Mouse (Mus musculus): ENCODE data around the gene Sh3d19.

Sh3d19 gene

DNA sequence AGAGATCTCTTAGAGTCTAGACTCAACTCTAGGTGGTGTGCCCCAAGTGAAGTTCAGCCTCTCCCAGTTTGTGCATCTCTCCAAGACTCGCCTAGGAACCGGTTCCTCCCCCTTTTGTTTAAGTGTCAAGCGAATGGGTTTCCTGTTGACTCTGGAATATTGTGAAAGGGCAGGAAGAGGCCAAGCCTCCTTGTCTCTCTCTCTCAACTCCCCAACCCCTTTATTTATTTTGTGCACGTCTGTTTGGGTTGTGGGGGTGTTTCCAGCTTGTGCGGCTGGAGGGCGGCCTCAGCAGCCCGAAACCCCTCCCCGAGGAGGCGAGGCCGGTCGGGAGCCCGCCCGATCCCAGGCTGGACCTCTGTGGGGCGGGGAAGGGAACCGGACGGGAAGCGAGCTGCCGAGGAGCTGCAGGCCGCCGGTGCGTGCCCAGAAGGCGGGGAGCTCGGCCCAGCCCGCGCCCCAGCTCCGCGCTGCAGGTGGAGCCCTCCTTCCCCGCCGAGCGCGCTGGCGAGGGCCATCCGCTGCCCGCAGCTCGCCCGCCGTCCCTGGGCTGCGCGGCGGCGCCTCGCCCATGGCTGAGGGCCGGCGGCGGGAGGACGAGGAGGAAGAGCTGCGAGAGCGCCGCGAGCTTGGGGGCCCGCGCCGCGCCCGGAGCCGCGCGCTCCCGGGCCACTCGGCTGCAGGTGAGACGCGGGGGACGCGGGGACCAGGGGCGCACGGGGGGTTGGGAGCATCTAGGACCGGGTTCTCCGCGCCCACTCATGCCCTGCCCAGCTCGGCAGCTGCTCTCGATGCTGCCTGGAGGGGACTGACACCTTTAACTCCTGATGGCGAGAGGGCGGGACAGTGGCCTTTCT lies at the start of gene Sh3d19:
Gene Sh3d19, plus strand, starts transcription at position 368 of the 857 bp plus-strand sequence.
- peak; percentile 86 for DNase-seq

DNA sequence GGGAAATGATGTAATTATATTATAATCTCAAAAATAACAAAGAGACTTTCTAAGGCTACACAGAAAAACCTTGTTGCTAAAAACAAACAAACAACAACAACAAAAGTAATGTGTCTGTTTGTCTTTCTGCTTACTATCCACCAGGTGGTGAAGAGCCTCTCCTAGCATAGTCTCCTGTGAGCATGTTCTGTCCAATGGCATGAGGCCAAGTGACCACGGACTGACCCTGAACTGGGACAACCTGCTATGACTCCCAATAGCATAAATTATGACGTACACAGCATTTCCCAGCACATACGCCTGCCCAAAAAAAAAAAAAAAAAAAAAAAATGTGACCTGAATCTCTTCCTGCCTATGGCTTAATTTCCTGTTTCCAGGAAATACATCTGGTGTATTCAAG lies 48.6 kb upstream of the Sh3d19 start:
- peak; percentile 60 for DNase-seq

DNA sequence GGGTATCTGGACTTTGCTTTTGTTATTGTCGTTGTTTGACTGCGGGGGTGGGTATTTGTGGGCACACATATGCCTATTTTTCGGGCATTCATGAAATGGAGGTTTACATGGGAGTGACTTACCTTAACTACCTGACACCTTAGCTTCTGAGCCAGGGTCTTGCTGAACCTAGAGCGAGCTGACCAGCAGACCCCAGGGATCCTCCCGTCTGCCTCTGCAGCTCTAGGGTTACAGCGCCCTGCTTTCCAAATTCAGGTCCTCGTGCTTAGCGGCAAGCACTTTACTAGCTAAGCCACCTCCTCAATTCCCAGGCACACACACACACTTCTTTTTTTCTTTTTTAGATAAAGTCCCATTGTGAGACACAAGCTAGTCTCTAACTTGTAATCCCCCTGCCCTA lies 47.6 kb upstream of the Sh3d19 start:
- no peak for DNase-seq

DNA sequence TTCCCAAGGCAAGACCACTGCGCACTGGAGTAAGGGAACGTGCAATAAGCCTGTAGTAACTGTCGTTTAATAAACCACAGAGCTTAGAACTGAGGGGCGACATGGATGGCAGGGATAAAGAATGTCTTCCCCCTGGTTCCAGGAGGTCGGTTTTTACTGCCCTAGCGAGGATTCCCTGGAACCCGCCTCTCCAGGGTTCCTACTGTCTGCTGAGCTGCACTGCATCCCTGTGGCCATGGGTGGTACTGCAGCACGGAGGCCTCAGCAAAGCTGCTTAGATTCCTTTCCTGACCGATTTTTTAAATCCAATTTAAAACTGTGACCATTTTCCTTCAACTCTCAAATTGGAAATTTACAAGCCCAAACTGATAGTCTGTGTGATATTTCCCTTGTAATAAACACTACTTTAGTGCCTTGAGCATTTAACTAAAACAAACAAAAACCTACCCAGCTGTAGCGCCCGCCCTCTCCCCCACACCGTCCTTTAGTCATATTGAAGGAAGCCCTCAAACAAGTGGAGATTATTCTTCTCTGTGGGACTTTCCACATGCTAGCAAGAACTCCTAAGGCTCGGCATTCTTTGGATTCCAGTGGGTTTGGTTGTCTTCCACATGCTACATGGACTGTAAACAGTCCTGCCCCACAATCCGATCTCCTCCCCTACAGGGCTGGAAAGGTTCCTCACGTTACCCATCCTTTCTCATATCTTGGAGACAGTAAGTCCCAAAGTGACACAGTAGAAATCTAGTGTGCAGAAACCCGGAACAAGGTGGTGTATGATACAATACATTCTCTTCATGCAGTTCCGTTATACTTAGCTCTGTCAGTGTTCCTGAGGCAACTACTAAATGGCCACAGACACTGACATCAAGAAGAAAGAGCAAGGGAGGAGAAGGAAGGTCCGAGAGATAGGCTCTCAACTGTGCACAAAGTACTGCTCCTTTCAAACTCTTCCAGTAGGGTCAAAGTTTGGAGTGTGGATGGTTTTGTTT lies 46.7 kb upstream of the Sh3d19 start:
- peak; percentile 85 for DNase-seq

DNA sequence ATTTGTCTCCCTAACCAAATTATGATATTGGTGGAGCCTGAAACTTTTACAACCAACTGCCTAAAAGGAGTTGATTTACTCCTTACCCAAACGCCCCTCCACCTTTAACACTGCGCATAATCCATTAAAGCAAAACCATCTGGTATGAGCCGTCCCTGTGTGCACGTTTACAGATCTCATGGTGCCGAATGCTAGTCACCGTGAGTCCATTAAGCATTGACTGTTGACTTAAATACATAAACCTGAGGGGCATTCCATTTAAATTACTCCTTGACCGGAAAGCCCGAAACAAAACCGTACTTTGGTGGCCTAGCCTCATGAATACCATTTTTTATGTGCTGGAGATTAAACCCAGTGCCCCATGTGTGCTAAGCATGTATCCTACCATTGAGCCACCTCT lies 43.6 kb upstream of the Sh3d19 start:
- no peak for DNase-seq

DNA sequence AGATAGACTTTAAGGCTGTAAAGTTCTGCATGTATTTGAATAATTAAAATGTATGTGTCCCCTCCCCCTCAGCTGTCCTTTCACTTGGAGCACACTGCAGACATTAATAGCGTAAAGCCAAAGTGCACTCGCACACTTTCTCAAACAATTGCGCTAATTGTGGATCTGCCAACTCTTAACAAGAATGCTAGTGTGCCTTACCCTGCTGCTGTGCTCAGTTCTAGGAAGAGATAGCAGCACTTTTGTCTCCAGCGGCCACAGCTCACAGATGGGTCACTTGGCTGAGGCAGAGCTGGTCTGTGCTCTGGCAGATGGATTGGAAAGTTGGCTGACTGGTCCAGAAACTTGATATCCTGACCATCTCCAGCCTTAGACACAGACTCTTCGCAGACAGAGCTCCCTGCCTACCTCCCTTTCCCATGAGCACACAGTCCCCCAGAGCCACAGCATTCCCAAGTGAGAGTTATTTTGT lies 42.7 kb upstream of the Sh3d19 start:
- DNase-seq = no peak

DNA sequence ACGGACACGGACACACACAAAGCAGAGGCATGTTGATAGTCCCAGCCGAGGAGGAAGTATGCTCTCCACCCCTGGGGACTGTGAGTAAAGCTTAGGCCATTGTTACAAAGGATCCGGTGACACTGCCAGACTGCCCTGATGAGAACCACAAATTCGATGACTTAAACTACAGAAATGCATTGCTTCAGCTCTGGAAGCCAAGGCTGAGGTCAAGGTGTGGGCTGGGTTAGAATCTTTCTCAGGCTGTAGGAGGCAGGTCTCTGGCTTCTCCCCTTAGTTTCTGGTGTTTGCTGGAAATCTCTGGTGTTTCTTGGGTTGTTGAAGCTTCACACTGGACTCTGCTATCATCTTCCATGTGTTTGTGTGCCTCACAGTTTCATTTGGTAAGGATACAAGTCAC lies 41.2 kb upstream of the Sh3d19 start:
- no peak for DNase-seq

DNA sequence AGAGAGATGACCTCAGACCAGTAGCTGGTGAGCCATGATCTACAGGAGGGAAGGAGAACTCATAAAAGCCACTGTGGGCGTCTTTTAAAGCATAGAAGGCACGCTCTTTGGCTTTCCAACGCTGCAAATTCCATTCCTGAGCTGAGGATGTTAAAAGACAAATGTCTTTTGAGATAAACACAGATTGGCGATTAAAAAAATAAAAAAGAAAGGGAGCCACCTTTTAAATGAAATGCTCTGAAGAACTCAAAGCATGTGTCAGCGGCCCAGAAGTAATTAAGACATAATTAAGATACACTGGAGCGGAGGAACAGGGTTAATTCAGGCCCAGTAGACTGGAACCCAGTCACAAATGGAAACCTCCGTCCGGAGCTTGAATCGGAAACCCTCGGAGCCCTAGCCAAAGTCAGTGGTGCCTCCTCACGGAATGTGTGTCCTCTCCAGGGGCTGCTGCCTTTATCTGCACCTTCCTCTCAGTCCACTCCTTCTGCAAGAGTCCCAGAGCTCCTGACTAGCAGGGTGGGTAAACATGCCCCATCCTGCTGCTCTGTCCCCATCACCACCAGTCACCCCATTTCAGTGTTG lies 40.1 kb upstream of the Sh3d19 start:
- no peak for DNase-seq

DNA sequence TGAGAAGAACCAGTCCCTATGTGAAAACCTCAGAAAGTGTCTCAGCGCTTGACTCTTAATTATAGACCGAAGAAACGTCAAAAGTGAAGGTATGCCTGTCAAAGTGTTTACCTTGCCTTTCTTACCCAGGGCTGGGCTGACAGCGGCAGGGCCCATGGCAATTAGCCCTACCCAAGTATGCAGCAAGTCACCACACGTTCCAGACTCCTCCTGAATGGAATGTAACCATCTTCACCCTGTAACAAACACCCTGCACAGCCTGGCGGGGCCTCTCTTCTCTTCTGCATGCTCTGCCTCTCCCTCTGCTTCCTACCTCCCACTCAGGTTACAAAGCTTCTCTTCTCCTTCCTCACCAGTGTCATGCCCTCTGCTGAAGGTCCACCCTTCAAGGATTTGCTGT lies 39.0 kb upstream of the Sh3d19 start:
- DNase-seq = no peak

DNA sequence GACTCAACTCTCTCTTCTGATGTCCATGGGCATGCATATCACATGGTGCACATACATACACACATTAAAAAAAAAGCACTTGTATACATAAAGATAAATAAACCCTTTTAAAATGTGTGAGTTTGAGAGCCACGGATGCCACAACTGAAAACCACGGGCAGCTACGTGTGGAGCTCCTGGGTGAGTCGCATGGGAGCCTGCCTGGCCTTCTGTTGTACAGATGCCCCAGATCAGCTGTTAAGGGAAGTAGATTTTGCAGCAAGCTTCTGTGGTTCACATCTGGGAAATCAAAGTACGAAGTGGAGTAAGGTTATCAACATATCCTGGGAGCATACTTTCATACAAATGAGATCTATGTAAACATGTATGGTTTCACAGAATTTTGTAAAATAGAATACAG lies 37.3 kb upstream of the Sh3d19 start:
- no peak for DNase-seq

DNA sequence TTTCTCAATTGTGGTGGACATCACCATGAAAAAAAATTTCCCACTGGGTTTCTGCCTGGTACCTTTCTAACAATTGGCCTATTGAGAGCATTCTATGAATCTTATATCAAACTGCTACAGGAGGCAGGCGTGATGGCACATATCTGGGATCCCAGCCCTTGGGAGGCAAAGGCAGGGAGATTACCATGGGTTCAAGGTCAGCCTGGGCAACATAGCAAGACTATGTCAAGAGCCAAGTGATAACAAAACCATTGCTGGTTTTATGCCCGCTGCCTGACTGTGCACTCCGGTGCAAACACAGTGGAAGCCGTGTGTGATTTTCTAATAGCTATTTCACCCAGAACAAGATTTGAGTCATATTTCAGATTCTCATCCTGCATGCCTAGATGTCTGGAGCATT lies 20.0 kb upstream of the Sh3d19 start:
- DNase-seq = no peak

DNA sequence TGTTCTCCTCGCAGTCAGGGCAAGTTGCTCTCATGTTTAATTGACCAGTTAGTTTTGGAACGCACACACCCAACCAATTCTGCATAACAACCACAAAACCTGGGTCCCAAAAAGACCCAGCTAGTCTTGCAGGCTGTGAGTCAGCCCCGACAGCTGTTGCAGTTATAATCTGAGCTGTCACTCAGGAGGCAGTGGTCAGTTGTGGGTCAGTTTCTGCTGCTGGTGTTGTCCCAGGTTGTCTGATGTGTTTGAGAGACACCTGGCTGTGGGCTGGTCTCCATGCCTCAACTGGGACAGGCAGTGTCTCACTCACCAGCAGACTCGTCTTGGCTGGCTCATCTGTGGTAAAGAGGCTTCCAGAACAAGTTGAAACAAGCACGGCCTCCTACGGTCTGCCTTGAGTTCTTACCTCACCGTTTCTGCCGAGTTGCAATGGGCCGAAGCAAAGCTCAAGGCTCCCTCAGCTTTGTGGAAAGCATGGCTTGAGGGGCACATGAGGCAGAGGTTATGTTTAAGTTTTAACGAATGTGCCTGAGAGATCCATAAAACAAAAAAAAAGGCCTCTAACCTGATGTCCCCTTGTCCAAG lies 18.1 kb upstream of the Sh3d19 start:
- no peak for DNase-seq

DNA sequence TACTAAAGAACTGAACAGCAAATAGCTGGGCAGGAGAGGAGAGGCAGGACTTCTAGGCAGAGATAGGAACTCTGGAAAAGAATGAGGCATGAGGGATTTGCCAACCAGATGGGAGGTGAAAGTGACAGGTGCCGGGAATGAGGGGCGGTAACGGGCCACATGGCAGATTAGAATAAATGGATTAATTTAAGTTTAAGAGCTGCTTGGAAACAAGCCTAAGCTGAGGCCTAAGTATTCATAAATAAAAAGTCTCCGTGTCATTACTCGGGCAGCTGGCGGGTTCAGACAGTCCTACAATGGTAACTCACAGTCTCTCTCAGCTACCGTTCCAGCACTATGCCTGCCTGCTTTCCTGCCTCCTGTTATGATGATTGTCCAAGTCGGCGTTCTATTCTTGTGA lies 15.6 kb upstream of the Sh3d19 start:
- DNase-seq = no peak

DNA sequence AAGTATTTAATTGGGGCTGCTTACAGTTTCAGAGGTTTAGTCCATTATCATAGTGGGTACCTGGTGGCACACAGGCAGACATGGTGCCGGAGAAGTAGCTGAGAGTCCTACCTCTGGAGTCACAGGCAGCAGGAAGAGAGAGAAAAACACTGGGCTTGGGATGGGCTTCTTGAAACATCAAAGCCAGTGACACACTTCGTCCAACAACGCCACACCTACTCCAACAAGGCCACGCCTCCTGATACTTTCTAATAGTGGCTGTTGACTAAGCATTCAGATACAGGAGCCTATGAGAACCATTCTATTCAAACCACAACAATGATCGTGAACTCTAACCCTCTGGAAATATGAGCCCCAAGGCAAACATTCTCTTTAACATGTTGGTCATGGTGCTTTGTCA lies 15.2 kb upstream of the Sh3d19 start:
- DNase-seq = no peak

DNA sequence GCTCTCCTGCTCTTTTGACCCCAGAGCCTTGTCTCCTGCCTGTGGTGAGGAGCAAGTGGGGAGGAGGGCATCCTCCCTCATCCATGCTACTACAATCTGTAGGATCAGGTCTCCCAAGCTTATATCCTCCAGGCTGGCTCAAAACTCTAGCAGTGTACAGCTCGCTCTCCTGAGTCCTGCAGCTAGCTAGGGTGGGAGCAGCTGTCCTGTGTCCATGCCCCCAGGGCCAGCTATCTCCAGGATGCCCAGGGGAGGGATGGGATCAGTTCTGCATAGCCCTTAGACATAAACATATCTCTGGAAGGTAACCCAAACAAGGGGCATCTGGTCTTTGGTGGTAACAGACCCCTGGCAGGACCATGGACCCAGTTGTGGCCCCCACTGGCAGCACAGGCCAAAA lies 11.2 kb upstream of the Sh3d19 start:
- no peak for DNase-seq

DNA sequence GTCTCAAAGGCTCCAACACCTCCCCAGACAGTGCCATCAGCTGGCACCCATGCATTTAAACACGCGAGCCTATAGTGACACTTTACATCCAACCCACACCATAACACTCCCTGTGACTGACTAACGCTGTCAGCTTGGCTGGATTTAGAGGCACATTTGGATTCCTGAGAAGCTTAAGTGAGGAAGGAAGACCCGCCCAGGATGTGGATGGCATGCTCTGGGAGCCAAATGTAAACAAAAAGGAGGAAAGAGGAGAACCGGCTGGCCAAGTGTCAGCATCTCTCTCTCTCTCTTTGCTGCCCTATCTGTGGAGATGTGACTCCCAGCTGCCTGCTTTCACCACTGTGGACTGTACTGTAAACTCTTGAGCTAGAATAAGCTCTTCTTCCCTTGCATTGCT lies 9.8 kb upstream of the Sh3d19 start:
- DNase-seq = no peak

DNA sequence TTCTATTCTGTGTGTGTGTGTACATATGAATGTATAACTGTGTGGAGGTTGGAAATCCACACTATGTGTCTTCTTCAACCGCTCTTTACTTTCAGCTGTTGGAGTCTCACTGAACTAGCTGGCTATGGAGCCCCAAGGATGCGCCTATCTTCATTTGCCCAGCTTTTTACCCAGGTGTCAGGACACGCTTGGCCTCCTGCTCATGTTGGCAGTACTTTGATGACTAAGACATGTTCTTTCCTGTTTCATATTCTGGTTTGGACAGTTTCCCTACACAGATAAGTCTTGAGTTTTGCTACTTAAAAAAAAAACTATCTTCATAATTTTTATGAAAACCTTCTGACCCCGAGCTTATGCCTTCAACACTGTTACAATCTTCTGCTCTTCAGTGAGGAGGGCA lies 5.4 kb upstream of the Sh3d19 start:
- DNase-seq = no peak

DNA sequence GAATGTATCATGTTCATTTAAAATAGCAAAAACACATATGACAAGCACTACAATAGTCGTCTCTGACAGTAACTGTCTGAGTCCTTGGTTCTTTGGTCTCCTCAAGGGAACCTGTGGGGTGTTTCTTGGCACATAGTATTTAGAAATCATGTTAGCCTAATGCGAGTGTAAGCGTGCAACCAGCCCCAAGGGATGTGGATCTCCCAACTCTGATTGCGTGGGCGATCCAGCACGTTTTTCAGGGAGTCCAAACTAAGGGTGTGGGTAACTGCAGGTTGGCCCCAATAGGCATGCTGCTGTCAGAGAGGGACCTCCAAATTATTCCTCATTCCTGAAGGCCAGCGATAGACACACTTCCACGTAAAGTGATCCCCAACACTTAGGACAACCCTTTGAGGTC lies 1.9 kb upstream of the Sh3d19 start:
- no peak for DNase-seq

DNA sequence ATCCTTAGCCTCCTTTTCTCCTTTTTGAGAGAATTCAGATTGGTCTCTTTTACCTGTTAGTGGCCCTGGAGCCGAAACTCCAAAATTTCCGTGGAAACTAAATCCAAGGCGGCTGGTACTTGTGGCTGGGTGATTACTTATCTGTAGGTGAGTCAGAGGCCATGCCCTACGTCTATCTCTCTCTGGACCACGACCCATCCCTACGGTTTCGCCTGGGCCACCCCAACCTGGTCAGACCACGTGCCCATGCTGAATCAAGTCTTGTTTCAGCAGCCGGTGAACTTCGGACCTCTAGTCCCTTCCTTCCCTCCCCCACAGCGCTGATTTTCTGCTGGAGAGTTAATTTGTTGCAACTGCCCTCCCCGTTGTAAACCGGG lies 678 bp downstream of the Sh3d19 start:
- peak; percentile 76 for DNase-seq

DNA sequence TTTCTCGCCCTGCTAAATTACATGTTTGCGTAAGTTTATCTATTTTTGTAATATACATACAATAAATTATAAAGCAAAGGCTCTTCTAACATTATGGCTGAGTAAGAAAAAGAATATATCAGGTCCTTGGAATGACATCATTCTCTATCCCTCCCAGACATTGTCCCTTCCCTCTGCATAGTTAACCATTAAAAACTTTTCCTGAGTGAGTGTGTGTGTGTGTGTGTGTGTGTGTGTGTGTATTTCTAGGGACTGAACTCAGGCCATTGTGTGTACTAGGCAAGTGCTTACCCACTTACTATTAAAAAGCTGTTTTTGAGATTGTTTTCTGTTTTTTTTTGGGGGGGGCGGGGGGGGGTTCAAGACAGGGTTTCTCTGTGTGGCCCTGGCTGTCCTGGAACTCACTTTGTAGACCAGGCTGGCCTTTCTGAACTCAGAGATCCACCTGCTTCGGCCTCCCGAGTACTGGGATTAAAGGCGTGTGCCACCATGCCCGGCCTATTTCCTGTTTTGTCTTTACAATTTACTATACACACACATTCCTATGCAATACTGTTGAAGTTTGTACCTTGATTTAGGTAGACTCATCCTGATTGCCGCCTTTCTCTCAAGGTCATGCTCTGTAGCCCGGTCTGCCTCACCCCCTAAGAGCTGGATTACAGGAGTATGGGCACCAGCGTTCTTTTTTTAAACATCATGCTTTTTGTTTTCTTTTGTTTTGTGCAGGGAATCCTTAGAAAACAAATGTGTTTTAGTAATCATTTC lies 2.6 kb downstream of the Sh3d19 start:
- no peak for DNase-seq

DNA sequence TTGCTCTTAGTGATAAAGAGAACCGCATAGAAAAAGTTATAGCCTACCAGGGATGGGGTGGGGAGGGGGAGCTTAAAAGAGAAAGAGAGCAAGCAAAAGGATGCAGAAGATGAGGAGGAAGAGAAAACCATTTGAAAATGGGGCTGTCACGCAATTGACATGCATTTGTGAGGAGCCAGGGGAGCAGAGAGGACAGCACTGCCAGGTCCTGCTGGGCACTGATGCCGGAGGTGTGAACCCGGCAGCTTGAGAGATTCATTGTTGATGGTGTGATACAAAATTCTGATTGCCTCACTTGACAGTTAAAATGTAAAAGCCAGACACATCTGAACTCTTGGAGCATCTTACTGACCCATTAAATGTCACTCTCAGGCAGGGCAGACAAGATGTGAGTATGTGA lies 3.5 kb downstream of the Sh3d19 start:
- no peak for DNase-seq

DNA sequence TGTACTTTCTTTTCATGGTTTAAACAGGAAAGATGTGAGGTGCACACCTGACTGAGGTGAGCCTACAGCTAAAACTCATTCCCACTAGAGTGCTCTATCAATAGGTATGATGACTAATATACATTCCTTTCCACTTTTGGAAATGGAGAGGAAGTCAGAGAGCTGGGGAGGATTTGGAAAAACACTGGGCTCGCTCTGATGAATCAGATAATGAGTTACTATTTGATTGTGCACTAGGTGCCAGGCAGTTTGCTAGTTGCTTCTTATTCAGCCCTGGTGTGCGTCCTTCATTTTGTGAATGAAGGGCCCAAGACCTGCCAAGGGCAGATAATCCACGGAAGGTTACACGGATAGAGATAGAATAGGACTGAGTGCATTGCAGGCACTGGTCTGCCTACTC lies 9.1 kb downstream of the Sh3d19 start:
- DNase-seq = no peak
